Mouse (Mus musculus) brain, embryonic 14.5 days (tissue): ENCODE measurements at regions not wholly inside any gene's neighbourhood (a gene's known extent, or its start where the extent isn't known, plus 50 kb on each side); places are given as distances from the start of the nearest gene placed in this dataset.
"Not testable (repeated sequence)": the region's sequence is repeated elsewhere in the genome, so short reads cannot be mapped to it uniquely, and the experiment has no call there.

Source experiments
- CTCF ChIP-seq: fragments of 200-500 bp; IDR thresholded peaks from 2 replicates; pipeline ENCODE4 v1.5.1; 2012; ENCODE audit warnings: inconsistent platforms, mild to moderate bottlenecking, moderate library complexity, borderline replicate concordance; ENCODE audit not compliant: insufficient read depth, insufficient read length; ENCODE audit errors: extremely low read depth
- POLR2A ChIP-seq: fragments of 200-500 bp; IDR thresholded peaks from 2 replicates; pipeline ENCODE4 v1.6.1; 2012; ENCODE audit warnings: mild to moderate bottlenecking, inconsistent platforms, borderline replicate concordance; ENCODE audit not compliant: poor library complexity, insufficient read depth, insufficient read length, severe bottlenecking; ENCODE audit errors: extremely low read depth

GRCm38 (mm10) chr3:18580911-18581626 is 632.9 kb downstream of the Cypt12 start:
- not testable (repeated sequence) for TF ChIP-seq CTCF, POLR2A
